Mouse (Mus musculus): Measurements from ENCODE around the gene Cacnb4. TPM values are rescaled to one million over a fixed set of nuclear protein-coding genes. Genes with fewer than 3 reads are reported as not detected.

Gene Cacnb4
- total and polyA plus RNA-seq, 2 experiments from 2014 or later = 12.5 to 13.3 TPM

DNA sequence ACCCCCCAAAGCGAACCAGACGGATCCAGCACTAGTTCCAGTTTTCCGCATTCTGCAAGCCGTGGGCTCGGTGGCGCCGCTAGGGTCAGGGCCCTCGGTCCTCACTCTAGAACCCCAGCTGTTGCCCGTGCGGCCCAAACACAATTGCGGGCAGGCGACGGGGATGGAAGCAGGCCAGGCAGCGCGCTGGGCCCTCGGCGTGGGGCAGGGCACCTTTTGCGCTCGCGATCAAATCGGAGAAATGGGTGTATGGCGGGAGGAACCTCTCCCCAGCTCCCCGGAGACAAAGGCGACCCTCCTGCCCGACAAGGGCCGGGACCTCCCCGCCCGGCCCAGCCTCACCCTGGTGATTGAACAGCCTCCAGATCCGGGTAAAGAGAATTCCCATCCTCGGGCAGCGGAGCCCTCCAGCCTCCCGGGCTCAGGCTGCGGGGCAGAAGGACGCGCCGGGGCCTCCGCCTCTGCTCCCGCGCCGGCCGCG lies 252.3 kb downstream of the Cacnb4 start:
- H3K4me2 ChIP-seq (ENCODE audit: low read depth, low read length, poor library complexity, severe bottlenecking) = peak overlapping the region; percentile 61
- peak; percentile 22 for DNase-seq (ENCODE audit: low spot score)
- no peak for TF ChIP-seq CTCF (IDR thresholded peaks at IDR 0.05)
- H3K36me3 ChIP-seq (ENCODE audit: insufficient read depth, low read length) = no peaks in the 10 kb centered on the region
- H3K4me1 ChIP-seq (ENCODE audit: insufficient read depth, low read length) = peaks cover 16% of the 10 kb centered on the region; the same call in 1 of the 2 replicates
- peak; percentile 75 for ATAC-seq (ENCODE audit: low FRiP score)
- no peaks in the 10 kb centered on the region for H3K27me3 ChIP-seq (ENCODE audit: insufficient read depth, low read length)
- peak overlapping the region; percentile 93 for H3K9ac ChIP-seq (replicated peaks; ENCODE audit: low read length, poor library complexity, severe bottlenecking)
- WGBS = under 1% methylated on average over 42 of the region's 42 CpGs
- peak overlapping the region; percentile 84 for H3K27ac ChIP-seq (ENCODE audit: low read depth, low read length)
- peak overlapping the region; percentile 99 for H3K4me3 ChIP-seq (ENCODE audit: low read depth, low read length)
- no peaks in the 10 kb centered on the region for H3K9me3 ChIP-seq (ENCODE audit: low read length)

DNA sequence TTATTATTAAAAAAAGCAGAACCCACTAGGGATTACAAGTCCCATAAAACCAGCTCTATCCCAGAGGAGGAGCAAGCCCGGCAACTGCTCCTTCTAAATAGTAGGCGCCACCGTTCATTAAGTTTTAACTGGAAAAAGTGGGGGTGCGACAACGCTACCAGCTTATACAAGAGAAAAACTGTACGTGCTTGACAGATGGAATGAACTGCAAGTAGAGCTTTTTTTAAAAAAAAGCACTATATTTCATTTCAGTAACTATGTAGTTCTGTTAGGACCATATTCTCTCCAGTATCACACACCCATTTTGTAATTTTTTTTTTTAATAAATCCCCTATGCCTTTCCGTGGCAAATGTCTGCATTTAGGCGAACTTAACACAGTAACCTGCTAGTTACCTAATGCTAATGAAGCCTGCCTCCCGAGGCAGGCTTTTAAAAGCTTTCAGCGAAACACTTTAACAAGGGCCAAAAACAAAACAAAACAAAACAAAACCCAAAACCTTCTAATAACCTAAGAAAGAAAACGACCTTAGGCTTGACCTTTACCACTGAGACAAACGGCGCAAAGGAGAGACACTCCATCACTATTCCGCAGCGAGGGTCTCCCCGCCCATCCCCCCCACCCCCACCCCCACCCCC lies 252.9 kb downstream of the Cacnb4 start:
- H3K4me3 ChIP-seq (ENCODE audit: low read depth, low read length) = peak overlapping the region; percentile 99
- DNase-seq (ENCODE audit: low spot score) (peak; percentile 24), ATAC-seq (ENCODE audit: low FRiP score) (no peak)
- WGBS = 2% methylated on average over 16 of the region's 16 CpGs
- peak overlapping the region; percentile 93 for H3K9ac ChIP-seq (replicated peaks; ENCODE audit: low read length, poor library complexity, severe bottlenecking)
- no peaks in the 10 kb centered on the region for H3K27me3 ChIP-seq (ENCODE audit: insufficient read depth, low read length)
- H3K36me3 ChIP-seq (ENCODE audit: insufficient read depth, low read length) = no peaks in the 10 kb centered on the region
- TF ChIP-seq CTCF (IDR thresholded peaks at IDR 0.05) = no peak
- H3K4me1 ChIP-seq (ENCODE audit: insufficient read depth, low read length) = peaks cover 16% of the 10 kb centered on the region; the same call in 1 of the 2 replicates
- H3K4me2 ChIP-seq (ENCODE audit: low read depth, low read length, poor library complexity, severe bottlenecking) = peak overlapping the region; percentile 61
- no peaks in the 10 kb centered on the region for H3K9me3 ChIP-seq (ENCODE audit: low read length)
- H3K27ac ChIP-seq (ENCODE audit: low read depth, low read length) = no peak overlapping the region

DNA sequence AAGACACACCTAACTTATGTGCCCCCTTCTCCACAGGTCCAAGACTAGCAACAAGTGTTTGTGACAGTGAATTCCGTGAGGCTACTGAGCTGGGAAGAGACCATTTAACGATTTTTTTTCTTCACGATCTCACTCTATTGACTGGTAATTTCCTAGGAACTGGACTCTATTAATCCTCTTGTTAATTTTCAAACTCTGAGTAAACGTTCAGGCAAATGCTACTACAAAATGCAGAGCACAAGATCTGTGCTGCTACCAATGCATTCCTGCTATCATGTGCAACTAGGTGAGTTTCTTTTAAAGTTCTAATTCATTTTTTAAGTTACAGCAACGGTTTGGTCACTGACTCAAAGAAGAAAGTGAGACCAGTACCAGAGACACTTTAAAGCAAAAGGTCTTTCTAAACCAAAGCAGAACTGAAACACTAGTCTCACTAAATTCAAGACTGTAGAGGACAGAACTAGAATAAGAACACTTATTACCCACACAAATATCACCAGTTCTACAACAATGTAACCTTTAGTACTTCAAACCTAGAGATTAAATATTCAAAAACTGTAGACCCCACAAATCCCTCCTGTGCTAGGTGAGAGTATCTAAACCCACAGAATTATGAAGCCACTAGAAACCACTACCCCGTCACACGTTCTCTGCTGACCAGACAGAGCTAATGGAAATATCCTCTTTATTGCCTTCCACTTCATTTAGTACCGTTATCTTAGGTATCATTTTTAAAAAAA lies 253.6 kb downstream of the Cacnb4 start:
- peaks cover 16% of the 10 kb centered on the region; the same call in 1 of the 2 replicates for H3K4me1 ChIP-seq (ENCODE audit: insufficient read depth, low read length)
- no peak for TF ChIP-seq CTCF (IDR thresholded peaks at IDR 0.05)
- DNase-seq (ENCODE audit: low spot score) = no peak
- H3K4me3 ChIP-seq (ENCODE audit: low read depth, low read length) = peak overlapping the region; percentile 99
- no peaks in the 10 kb centered on the region for H3K36me3 ChIP-seq (ENCODE audit: insufficient read depth, low read length)
- WGBS = 52% methylated on average over 8 of the region's 8 CpGs
- peak overlapping the region; percentile 61 for H3K4me2 ChIP-seq (ENCODE audit: low read depth, low read length, poor library complexity, severe bottlenecking)
- no peaks in the 10 kb centered on the region for H3K27me3 ChIP-seq (ENCODE audit: insufficient read depth, low read length)
- H3K9me3 ChIP-seq (ENCODE audit: low read length) = no peaks in the 10 kb centered on the region
- ATAC-seq (ENCODE audit: low FRiP score) = no peak
- H3K9ac ChIP-seq (replicated peaks; ENCODE audit: low read length, poor library complexity, severe bottlenecking) = no peak overlapping the region
- no peak overlapping the region for H3K27ac ChIP-seq (ENCODE audit: low read depth, low read length)

DNA sequence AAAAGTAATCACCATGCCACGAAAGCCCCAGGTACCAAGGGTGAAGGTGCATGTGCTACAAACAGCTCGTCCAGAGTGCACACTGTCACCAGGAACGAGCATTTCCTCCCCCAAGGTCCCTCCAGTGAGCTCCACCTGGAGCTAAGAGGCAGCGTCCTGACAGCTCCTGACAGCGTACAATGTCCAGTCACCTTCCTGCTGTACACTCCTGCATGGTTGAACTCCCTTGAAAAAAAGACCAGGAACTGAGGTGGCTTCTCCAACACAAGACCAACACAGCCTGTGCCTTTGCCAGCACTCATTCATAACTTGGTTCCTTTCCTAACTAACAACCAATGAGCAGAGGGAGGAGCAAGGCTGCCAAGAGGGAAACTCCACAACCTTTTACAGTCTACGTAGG lies 255.4 kb downstream of the Cacnb4 start:
- no peak for ATAC-seq (ENCODE audit: low FRiP score)
- Histone ChIP-seq H3K9me3 (ENCODE audit: low read length) (no peaks in the 10 kb centered on the region), H3K27me3 (ENCODE audit: insufficient read depth, low read length) (no peaks in the 10 kb centered on the region), H3K9ac (replicated peaks; ENCODE audit: low read length, poor library complexity, severe bottlenecking) (no peak overlapping the region), H3K27ac (ENCODE audit: low read depth, low read length) (no peak overlapping the region), H3K36me3 (ENCODE audit: insufficient read depth, low read length) (no peaks in the 10 kb centered on the region), H3K4me3 (ENCODE audit: low read depth, low read length) (no peak overlapping the region), H3K4me2 (ENCODE audit: low read depth, low read length, poor library complexity, severe bottlenecking) (no peak overlapping the region), H3K4me1 (ENCODE audit: insufficient read depth, low read length) (peaks cover 16% of the 10 kb centered on the region; the same call in 1 of the 2 replicates)
- no peak for DNase-seq (ENCODE audit: low spot score)
- WGBS = 69% methylated on average over 6 of the region's 6 CpGs
- TF ChIP-seq CTCF (IDR thresholded peaks at IDR 0.05) = no peak

DNA sequence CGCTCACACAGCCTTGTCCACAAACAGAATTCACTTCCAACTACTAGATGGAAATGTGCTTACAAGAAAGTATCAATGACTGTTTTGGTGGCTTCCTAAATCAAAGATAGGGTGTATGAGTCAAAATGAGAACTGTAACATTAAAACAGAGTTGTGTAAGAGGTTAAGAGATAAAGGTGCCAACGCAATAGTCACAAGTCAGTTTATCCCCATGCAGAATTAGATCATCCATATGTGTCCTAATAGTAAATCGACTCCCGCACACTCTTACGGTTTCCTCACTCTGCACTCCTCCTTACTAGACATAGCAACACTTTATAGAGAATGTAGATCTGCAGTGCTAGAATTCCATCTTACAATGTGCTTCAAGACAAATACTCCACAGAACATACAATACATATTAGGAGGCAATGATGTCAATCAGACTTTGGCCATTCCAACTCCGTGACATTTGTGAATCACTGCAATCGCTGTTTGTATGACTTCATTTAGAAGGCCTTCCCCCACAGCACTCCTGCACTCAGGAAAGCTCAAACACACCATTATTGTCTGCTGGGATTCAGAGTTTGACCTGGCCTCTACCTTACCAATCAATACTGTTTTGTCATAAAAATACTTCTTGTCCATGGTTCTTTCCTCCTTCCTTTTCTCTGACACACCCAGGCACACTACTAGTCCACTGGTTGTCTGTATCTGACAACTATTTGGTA lies 256.5 kb downstream of the Cacnb4 start:
- Histone ChIP-seq H3K4me1 (ENCODE audit: insufficient read depth, low read length) (peaks cover 16% of the 10 kb centered on the region; the same call in 1 of the 2 replicates), H3K9ac (replicated peaks; ENCODE audit: low read length, poor library complexity, severe bottlenecking) (no peak overlapping the region), H3K9me3 (ENCODE audit: low read length) (no peaks in the 10 kb centered on the region), H3K27me3 (ENCODE audit: insufficient read depth, low read length) (no peaks in the 10 kb centered on the region), H3K4me3 (ENCODE audit: low read depth, low read length) (no peak overlapping the region), H3K27ac (ENCODE audit: low read depth, low read length) (no peak overlapping the region), H3K36me3 (ENCODE audit: insufficient read depth, low read length) (peaks cover 8% of the 10 kb centered on the region; the same call in 1 of the 2 replicates), H3K4me2 (ENCODE audit: low read depth, low read length, poor library complexity, severe bottlenecking) (no peak overlapping the region)
- no peak for TF ChIP-seq CTCF (IDR thresholded peaks at IDR 0.05)
- ATAC-seq (ENCODE audit: low FRiP score) = no peak
- DNase-seq (ENCODE audit: low spot score) = no peak
- 91% methylated on average over 7 of the region's 7 CpGs for WGBS
